Mouse (Mus musculus) intestine, postnatal 0 days (tissue): Measurements from ENCODE around the gene Rnd1. TPM values are rescaled to one million over a fixed set of nuclear protein-coding genes. Genes with fewer than 3 reads are reported as not detected.

ENCODE experiments used
- ATAC-seq: fragments of 200-750 bp; cut with Nextera tagmentation; 2 replicates; pipeline ENCODE4 v1.8.0; 2017; ENCODE audit warnings: mild to moderate bottlenecking, moderate TSS enrichment, moderate library complexity
- H3K27ac ChIP-seq: fragments of 300-500 bp; sonication (generic); 2 replicates; pipeline ENCODE4 v1.5.1; 2014; ENCODE audit warnings: mild to moderate bottlenecking, low read depth, low read length, moderate library complexity
- H3K27me3 ChIP-seq: fragments of 300-500 bp; sonication (generic); replicated peaks from 2 replicates; pipeline ENCODE4 v1.6.1; 2014; ENCODE audit warnings: low read length, mixed read lengths; ENCODE audit not compliant: control insufficient read depth, insufficient read depth
- H3K36me3 ChIP-seq: fragments of 300-500 bp; sonication (generic); 2 replicates; pipeline ENCODE4 v1.6.1; 2014; ENCODE audit warnings: mild to moderate bottlenecking, moderate library complexity; ENCODE audit not compliant: control insufficient read depth, insufficient read depth
- H3K4me1 ChIP-seq: fragments of 300-500 bp; sonication (generic); replicated peaks from 2 replicates; pipeline ENCODE4 v1.6.1; 2014; ENCODE audit warnings: antibody characterized with exemption, low read length, mixed read lengths; ENCODE audit not compliant: control insufficient read depth, insufficient read depth
- H3K4me2 ChIP-seq: fragments of 300-500 bp; sonication (generic); replicated peaks from 2 replicates; pipeline ENCODE4 v1.6.1; 2014; ENCODE audit warnings: low read depth, mild to moderate bottlenecking, moderate library complexity
- H3K4me3 ChIP-seq: fragments of 300-500 bp; sonication (generic); 2 replicates; pipeline ENCODE4 v1.5.1; 2014; ENCODE audit warnings: low read depth, low read length
- H3K9ac ChIP-seq: fragments of 300-500 bp; sonication (generic); 2 replicates; pipeline ENCODE4 v1.6.1; 2014; ENCODE audit warnings: mild to moderate bottlenecking, low read depth, low read length
- H3K9me3 ChIP-seq: fragments of 300-500 bp; sonication (generic); 2 replicates; pipeline ENCODE4 v1.6.1; 2016; ENCODE audit warnings: mixed run types; ENCODE audit not compliant: control insufficient read depth
- CTCF ChIP-seq: sonication (generic); IDR thresholded peaks from 2 replicates; pipeline ENCODE4 v1.5.1; 2016; ENCODE audit warnings: low read depth, mild to moderate bottlenecking, control low read depth, antibody characterized with exemption, moderate library complexity
- WGBS: fragments of 180-500 bp; shearing (Covaris S2); extraction: QIAGEN DNeasy Blood & Tissue Kit; methylation state at CpG from one replicate; pipeline ENCODE4 v1.1.7; 2014; 5-methylcytosine and 5-hydroxymethylcytosine counted together
- polyA plus RNA-seq: library from polyadenylated mRNA; unstranded; fragments of >200 nt; fragmentation: Nextera tagmentation; extraction: Ambion mirVana; gene quantifications from 2 replicates; pipeline ENCODE4 v1.2.1, GENCODE M21; 2015

Gene Rnd1
- polyA plus RNA-seq, 1 experiment from 2014 or later = 1.1 TPM

- Histone ChIP-seq H3K4me3 (no peak overlapping the region), H3K27me3 (peaks cover 2% of the 10 kb centered on the region; the same call in 1 of the 2 replicates), H3K27ac (no peak overlapping the region), H3K9ac (no peak overlapping the region), H3K4me1 (no peaks in the 10 kb centered on the region), H3K4me2 (no peak overlapping the region), H3K9me3 (no peaks in the 10 kb centered on the region), H3K36me3 (no peaks in the 10 kb centered on the region)
- ATAC-seq = no peak
- TF ChIP-seq CTCF = no peak
- WGBS = 82% methylated on average over 1 of the region's 1 CpGs
These were observed 6.5 kb upstream of the Rnd1 start for GRCm38 (mm10) chr15:98683746-98684145.

- Histone ChIP-seq H3K9me3 (no peaks in the 10 kb centered on the region), H3K36me3 (no peaks in the 10 kb centered on the region), H3K4me1 (no peaks in the 10 kb centered on the region), H3K4me2 (no peak overlapping the region), H3K9ac (no peak overlapping the region), H3K27ac (no peak overlapping the region), H3K4me3 (no peak overlapping the region), H3K27me3 (peaks cover 5% of the 10 kb centered on the region; the same call in 1 of the 2 replicates)
- peak; percentile 52; the same call in 1 of the 2 replicates for ATAC-seq
- no peak for TF ChIP-seq CTCF
- 52% methylated on average over 10 of the region's 10 CpGs for WGBS
These were observed 5.9 kb upstream of the Rnd1 start for GRCm38 (mm10) chr15:98683177-98683576.

- Histone ChIP-seq H3K27me3 (peaks cover 17% of the 10 kb centered on the region), H3K4me1 (peaks cover 6% of the 10 kb centered on the region; the same call in 1 of the 2 replicates), H3K4me3 (no peak overlapping the region), H3K9ac (no peak overlapping the region), H3K9me3 (no peaks in the 10 kb centered on the region), H3K4me2 (no peak overlapping the region), H3K36me3 (no peaks in the 10 kb centered on the region), H3K27ac (no peak overlapping the region)
- WGBS = 75% methylated on average over 7 of the region's 7 CpGs
- TF ChIP-seq CTCF = no peak
- ATAC-seq = no peak
These were observed 4.4 kb upstream of the Rnd1 start for GRCm38 (mm10) chr15:98681633-98682032.

- Histone ChIP-seq H3K4me3 (no peak overlapping the region), H3K27ac (no peak overlapping the region), H3K27me3 (peaks cover 27% of the 10 kb centered on the region), H3K36me3 (no peaks in the 10 kb centered on the region), H3K4me2 (no peak overlapping the region), H3K9me3 (no peaks in the 10 kb centered on the region), H3K4me1 (peaks cover 6% of the 10 kb centered on the region; the same call in 1 of the 2 replicates), H3K9ac (no peak overlapping the region)
- TF ChIP-seq CTCF = no peak
- no peak for ATAC-seq
- WGBS = 62% methylated on average over 8 of the region's 8 CpGs
These were observed 3.4 kb upstream of the Rnd1 start for GRCm38 (mm10) chr15:98680660-98681059.

GRCm38 (mm10) chr15:98677977-98678376, 716 bp upstream of the Rnd1 start:
- ATAC-seq = no peak
- H3K36me3 ChIP-seq = no peaks in the 10 kb centered on the region
- H3K4me3 ChIP-seq = no peak overlapping the region
- no peaks in the 10 kb centered on the region for H3K9me3 ChIP-seq
- H3K4me1 ChIP-seq = peaks cover 6% of the 10 kb centered on the region; the same call in 1 of the 2 replicates
- 0 out of 2 replicates have a peak overlapping the region, but pooled peaks have one; percentile 74 for H3K4me2 ChIP-seq
- H3K27me3 ChIP-seq = peaks cover 43% of the 10 kb centered on the region
- no peak for TF ChIP-seq CTCF
- WGBS = 53% methylated on average over 7 of the region's 7 CpGs
- no peak overlapping the region for H3K9ac ChIP-seq
- no peak overlapping the region for H3K27ac ChIP-seq

- peaks cover 6% of the 10 kb centered on the region; the same call in 1 of the 2 replicates for H3K4me1 ChIP-seq
- no peak overlapping the region for H3K9ac ChIP-seq
- no peak overlapping the region for H3K27ac ChIP-seq
- TF ChIP-seq CTCF = no peak
- H3K27me3 ChIP-seq = peaks cover 43% of the 10 kb centered on the region
- peak overlapping the region; percentile 74 for H3K4me2 ChIP-seq
- no peaks in the 10 kb centered on the region for H3K9me3 ChIP-seq
- peak overlapping the region; percentile 45 for H3K4me3 ChIP-seq
- 5% methylated on average over 9 of the region's 9 CpGs for WGBS
- no peaks in the 10 kb centered on the region for H3K36me3 ChIP-seq
- no peak for ATAC-seq
These were observed 790 bp downstream of the Rnd1 start for GRCm38 (mm10) chr15:98676471-98676870.
